Mouse (Mus musculus): Measurements from ENCODE around the gene Itga10.
A peak's percentile ranks its signal among the peaks of the same experiment; 100 is the strongest.
"Not testable (repeated sequence)": the region's sequence is repeated elsewhere in the genome, so short reads cannot be mapped to it uniquely, and the experiment has no call there.

Gene Itga10

GRCm38 (mm10) chr3:96634928-96635879 lies 10.2 kb upstream of the Itga10 start, which contains the start of the genes Pex11b and Gm42957:
Gene Pex11b (plus strand): TSS chr3:96635376.
Gene Gm42957 (plus strand): TSS chr3:96635474.
- DNase-seq, result peak; percentile 85

GRCm38 (mm10) chr3:96635906-96636305 lies 9.5 kb upstream of the Itga10 start:
- no peak for DNase-seq

- DNase-seq, result peak; percentile 27
Observed at GRCm38 (mm10) chr3:96636448-96636847, 8.9 kb upstream of the Itga10 start.

- DNase-seq, result peak; percentile 52
Observed at GRCm38 (mm10) chr3:96639219-96639618, 6.2 kb upstream of the Itga10 start.

GRCm38 (mm10) chr3:96647365-96647764 lies 2.0 kb downstream of the Itga10 start:
- no peak for DNase-seq

GRCm38 (mm10) chr3:96660901-96661300 lies 15.5 kb downstream of the Itga10 start:
- no peak for DNase-seq

GRCm38 (mm10) chr3:96662731-96663316 lies 17.4 kb downstream of the Itga10 start:
- peak; percentile 45 for DNase-seq

- DNase-seq, result peak; percentile 88
Observed at GRCm38 (mm10) chr3:96663432-96664239, 18.3 kb downstream of the Itga10 start.

- DNase-seq, result not testable (repeated sequence)
Observed at GRCm38 (mm10) chr3:96665732-96666363, 20.5 kb downstream of the Itga10 start.

GRCm38 (mm10) chr3:96666916-96667315 lies 21.5 kb downstream of the Itga10 start:
- DNase-seq, result no peak

GRCm38 (mm10) chr3:96667316-96667715 lies 21.9 kb downstream of the Itga10 start:
- DNase-seq, result no peak

- no peak for DNase-seq
Observed at GRCm38 (mm10) chr3:96668424-96669067, 23.2 kb downstream of the Itga10 start.

- peak; percentile 89 for DNase-seq
Observed at GRCm38 (mm10) chr3:96669727-96670468, 24.5 kb downstream of the Itga10 start, which contains the start of gene Ankrd35. Gene Ankrd35 (plus strand): TSS chr3:96670131.

- DNase-seq, result no peak
Observed at GRCm38 (mm10) chr3:96671519-96671918, 26.1 kb downstream of the Itga10 start.

GRCm38 (mm10) chr3:96673514-96673913 lies 28.1 kb downstream of the Itga10 start:
- DNase-seq, result no peak

GRCm38 (mm10) chr3:96674442-96674841 lies 29.1 kb downstream of the Itga10 start:
- DNase-seq, result no peak

- DNase-seq, result no peak
Observed at GRCm38 (mm10) chr3:96675171-96675570, 29.8 kb downstream of the Itga10 start.

GRCm38 (mm10) chr3:96675690-96676089 lies 30.3 kb downstream of the Itga10 start:
- no peak for DNase-seq

GRCm38 (mm10) chr3:96678456-96678855 lies 33.1 kb downstream of the Itga10 start:
- DNase-seq, result no peak

GRCm38 (mm10) chr3:96679159-96679674 lies 33.8 kb downstream of the Itga10 start:
- no peak for DNase-seq
